Mouse (Mus musculus): ENCODE measurements around the gene Slc22a21. TPM values are rescaled to one million over a fixed set of nuclear protein-coding genes. Genes with fewer than 3 reads are reported as not detected.
A peak's percentile ranks its signal among the peaks of the same experiment; 100 is the strongest.
"Not testable (repeated sequence)": the region's sequence is repeated elsewhere in the genome, so short reads cannot be mapped to it uniquely, and the experiment has no call there.

Slc22a21 gene
- polyA plus RNA-seq, 1 experiment from 2014 or later = 5.2 TPM

- H3K27me3 ChIP-seq (ENCODE audit: control insufficient read depth, insufficient read depth, low read length) = peaks cover 4% of the 10 kb centered on the region; the same call in 1 of the 2 replicates
- no peak overlapping the region for H3K27ac ChIP-seq (ENCODE audit: low read depth, low read length)
- H3K4me1 ChIP-seq (ENCODE audit: control insufficient read depth, insufficient read depth, low read length) = no peaks in the 10 kb centered on the region
- no peaks in the 10 kb centered on the region for H3K9me3 ChIP-seq (ENCODE audit: control insufficient read depth, low read length)
- no peak overlapping the region for H3K4me3 ChIP-seq (ENCODE audit: low read length)
- ATAC-seq (ENCODE audit: low FRiP score, low TSS enrichment) = no peak
- H3K4me2 ChIP-seq (replicated peaks; ENCODE audit: low read depth, low read length) = no peak overlapping the region
- no peak overlapping the region for H3K9ac ChIP-seq (ENCODE audit: low read depth, low read length)
- WGBS = 82% methylated on average over 3 of the region's 3 CpGs
- no peaks in the 10 kb centered on the region for H3K36me3 ChIP-seq (ENCODE audit: control insufficient read depth, insufficient read depth, low read length)
Measured at GRCm38 (mm10) chr11:53977672-53978071, 2.5 kb downstream of the Slc22a21 start.

GRCm38 (mm10) chr11:53975559-53975958 lies 4.6 kb downstream of the Slc22a21 start:
- H3K27me3 ChIP-seq (ENCODE audit: control insufficient read depth, insufficient read depth, low read length) = peaks cover 4% of the 10 kb centered on the region; the same call in 1 of the 2 replicates
- no peaks in the 10 kb centered on the region for H3K4me1 ChIP-seq (ENCODE audit: control insufficient read depth, insufficient read depth, low read length)
- H3K9me3 ChIP-seq (ENCODE audit: control insufficient read depth, low read length) = no peaks in the 10 kb centered on the region
- no peak for ATAC-seq (ENCODE audit: low FRiP score, low TSS enrichment)
- no peak overlapping the region for H3K9ac ChIP-seq (ENCODE audit: low read depth, low read length)
- H3K4me2 ChIP-seq (replicated peaks; ENCODE audit: low read depth, low read length) = no peak overlapping the region
- H3K4me3 ChIP-seq (ENCODE audit: low read length) = no peak overlapping the region
- H3K27ac ChIP-seq (ENCODE audit: low read depth, low read length) = no peak overlapping the region
- H3K36me3 ChIP-seq (ENCODE audit: control insufficient read depth, insufficient read depth, low read length) = no peaks in the 10 kb centered on the region

- no peak overlapping the region for H3K9ac ChIP-seq (ENCODE audit: low read depth, low read length)
- no peak for ATAC-seq (ENCODE audit: low FRiP score, low TSS enrichment)
- H3K27me3 ChIP-seq (ENCODE audit: control insufficient read depth, insufficient read depth, low read length) = no peaks in the 10 kb centered on the region
- 51% methylated on average over 3 of the region's 3 CpGs for WGBS
- no peak overlapping the region for H3K4me3 ChIP-seq (ENCODE audit: low read length)
- H3K36me3 ChIP-seq (ENCODE audit: control insufficient read depth, insufficient read depth, low read length) = no peaks in the 10 kb centered on the region
- H3K27ac ChIP-seq (ENCODE audit: low read depth, low read length) = no peak overlapping the region
- no peaks in the 10 kb centered on the region for H3K4me1 ChIP-seq (ENCODE audit: control insufficient read depth, insufficient read depth, low read length)
- no peaks in the 10 kb centered on the region for H3K9me3 ChIP-seq (ENCODE audit: control insufficient read depth, low read length)
- H3K4me2 ChIP-seq (replicated peaks; ENCODE audit: low read depth, low read length) = no peak overlapping the region
Measured at GRCm38 (mm10) chr11:53958984-53959383, 21.1 kb downstream of the Slc22a21 start.

GRCm38 (mm10) chr11:53958176-53958575 lies 22.0 kb downstream of the Slc22a21 start:
- not testable (repeated sequence) for H3K36me3 ChIP-seq (ENCODE audit: control insufficient read depth, insufficient read depth, low read length); H3K9me3 ChIP-seq (ENCODE audit: control insufficient read depth, low read length); ATAC-seq (ENCODE audit: low FRiP score, low TSS enrichment); H3K27ac ChIP-seq (ENCODE audit: low read depth, low read length); H3K4me1 ChIP-seq (ENCODE audit: control insufficient read depth, insufficient read depth, low read length); H3K4me3 ChIP-seq (ENCODE audit: low read length); H3K27me3 ChIP-seq (ENCODE audit: control insufficient read depth, insufficient read depth, low read length); H3K4me2 ChIP-seq (replicated peaks; ENCODE audit: low read depth, low read length); H3K9ac ChIP-seq (ENCODE audit: low read depth, low read length)
- 43% methylated on average over 4 of the region's 4 CpGs for WGBS

GRCm38 (mm10) chr11:53956636-53957035 lies 23.5 kb downstream of the Slc22a21 start:
- no peaks in the 10 kb centered on the region for H3K36me3 ChIP-seq (ENCODE audit: control insufficient read depth, insufficient read depth, low read length)
- H3K27me3 ChIP-seq (ENCODE audit: control insufficient read depth, insufficient read depth, low read length) = no peaks in the 10 kb centered on the region
- no peak overlapping the region for H3K27ac ChIP-seq (ENCODE audit: low read depth, low read length)
- no peak for ATAC-seq (ENCODE audit: low FRiP score, low TSS enrichment)
- no peak overlapping the region for H3K4me3 ChIP-seq (ENCODE audit: low read length)
- no peak overlapping the region for H3K4me2 ChIP-seq (replicated peaks; ENCODE audit: low read depth, low read length)
- no peaks in the 10 kb centered on the region for H3K4me1 ChIP-seq (ENCODE audit: control insufficient read depth, insufficient read depth, low read length)
- H3K9ac ChIP-seq (ENCODE audit: low read depth, low read length) = no peak overlapping the region
- WGBS = 69% methylated on average over 1 of the region's 1 CpGs
- no peaks in the 10 kb centered on the region for H3K9me3 ChIP-seq (ENCODE audit: control insufficient read depth, low read length)

- Histone ChIP-seq H3K27ac (ENCODE audit: low read depth, low read length) (no peak overlapping the region), H3K9me3 (ENCODE audit: control insufficient read depth, low read length) (no peaks in the 10 kb centered on the region), H3K4me3 (ENCODE audit: low read length) (no peak overlapping the region), H3K4me2 (replicated peaks; ENCODE audit: low read depth, low read length) (no peak overlapping the region), H3K4me1 (ENCODE audit: control insufficient read depth, insufficient read depth, low read length) (no peaks in the 10 kb centered on the region), H3K27me3 (ENCODE audit: control insufficient read depth, insufficient read depth, low read length) (no peaks in the 10 kb centered on the region), H3K36me3 (ENCODE audit: control insufficient read depth, insufficient read depth, low read length) (no peaks in the 10 kb centered on the region), H3K9ac (ENCODE audit: low read depth, low read length) (no peak overlapping the region)
- ATAC-seq (ENCODE audit: low FRiP score, low TSS enrichment) = no peak
- WGBS = 85% methylated on average over 3 of the region's 3 CpGs
Measured at GRCm38 (mm10) chr11:53954653-53955052, 25.5 kb downstream of the Slc22a21 start.

GRCm38 (mm10) chr11:53950133-53950532 lies 30.0 kb downstream of the Slc22a21 start:
- not testable (repeated sequence) for H3K9me3 ChIP-seq (ENCODE audit: control insufficient read depth, low read length); H3K36me3 ChIP-seq (ENCODE audit: control insufficient read depth, insufficient read depth, low read length); H3K9ac ChIP-seq (ENCODE audit: low read depth, low read length); ATAC-seq (ENCODE audit: low FRiP score, low TSS enrichment); H3K27me3 ChIP-seq (ENCODE audit: control insufficient read depth, insufficient read depth, low read length); H3K4me1 ChIP-seq (ENCODE audit: control insufficient read depth, insufficient read depth, low read length); H3K4me2 ChIP-seq (replicated peaks; ENCODE audit: low read depth, low read length); H3K4me3 ChIP-seq (ENCODE audit: low read length); H3K27ac ChIP-seq (ENCODE audit: low read depth, low read length)
- WGBS = no CpG with 5 or more reads among the region's 3 CpGs

- 0 out of 2 replicates have a peak, but pooled peaks have one; percentile 16 for ATAC-seq (ENCODE audit: low FRiP score, low TSS enrichment)
- not testable (repeated sequence) for H3K9ac ChIP-seq (ENCODE audit: low read depth, low read length); H3K4me2 ChIP-seq (replicated peaks; ENCODE audit: low read depth, low read length); H3K4me3 ChIP-seq (ENCODE audit: low read length); H3K27me3 ChIP-seq (ENCODE audit: control insufficient read depth, insufficient read depth, low read length); H3K36me3 ChIP-seq (ENCODE audit: control insufficient read depth, insufficient read depth, low read length); H3K27ac ChIP-seq (ENCODE audit: low read depth, low read length); H3K9me3 ChIP-seq (ENCODE audit: control insufficient read depth, low read length); H3K4me1 ChIP-seq (ENCODE audit: control insufficient read depth, insufficient read depth, low read length)
- 66% methylated on average over 4 of the region's 4 CpGs for WGBS
Measured at GRCm38 (mm10) chr11:53931944-53932318, 48.2 kb downstream of the Slc22a21 start.

- 32% methylated on average over 17 of the region's 17 CpGs for WGBS
- Histone ChIP-seq H3K4me1 (ENCODE audit: control insufficient read depth, insufficient read depth, low read length) (no peaks in the 10 kb centered on the region), H3K4me2 (replicated peaks; ENCODE audit: low read depth, low read length) (no peak overlapping the region), H3K9me3 (ENCODE audit: control insufficient read depth, low read length) (no peaks in the 10 kb centered on the region), H3K4me3 (ENCODE audit: low read length) (no peak overlapping the region), H3K36me3 (ENCODE audit: control insufficient read depth, insufficient read depth, low read length) (no peaks in the 10 kb centered on the region), H3K9ac (ENCODE audit: low read depth, low read length) (no peak overlapping the region), H3K27me3 (ENCODE audit: control insufficient read depth, insufficient read depth, low read length) (no peaks in the 10 kb centered on the region), H3K27ac (ENCODE audit: low read depth, low read length) (no peak overlapping the region)
- no peak for ATAC-seq (ENCODE audit: low FRiP score, low TSS enrichment)
Measured at GRCm38 (mm10) chr11:53931091-53931943, 48.8 kb downstream of the Slc22a21 start.

Measured in kidney, embryonic 14.5 days (tissue).